Mouse (Mus musculus) forebrain, embryonic 13.5 days (tissue): ENCODE measurements at regions not wholly inside any gene's neighbourhood (a gene's known extent, or its start where the extent isn't known, plus 50 kb on each side); places are given as distances from the start of the nearest gene placed in this dataset.
A peak's percentile ranks its signal among the peaks of the same experiment; 100 is the strongest.
"Not testable (repeated sequence)": the region's sequence is repeated elsewhere in the genome, so short reads cannot be mapped to it uniquely, and the experiment has no call there.

Source experiments
- ATAC-seq: fragments of 200-750 bp; cut with Nextera tagmentation; 2 replicates; pipeline ENCODE4 v1.8.0; 2017
- H3K27ac ChIP-seq: fragments of 300-500 bp; sonication (generic); 2 replicates; pipeline ENCODE4 v1.5.1; 2015; ENCODE audit warnings: inconsistent platforms, mild to moderate bottlenecking, moderate library complexity
- H3K27me3 ChIP-seq: fragments of 300-500 bp; sonication (generic); 2 replicates; pipeline ENCODE4 v1.6.1; 2015; ENCODE audit warnings: mild to moderate bottlenecking, inconsistent platforms
- H3K36me3 ChIP-seq: fragments of 300-500 bp; sonication (generic); 2 replicates; pipeline ENCODE4 v1.6.1; 2015; ENCODE audit warnings: mild to moderate bottlenecking, inconsistent platforms; ENCODE audit not compliant: poor library complexity, severe bottlenecking
- H3K4me1 ChIP-seq: fragments of 300-500 bp; sonication (generic); 2 replicates; pipeline ENCODE4 v1.6.1; 2015; ENCODE audit warnings: inconsistent platforms
- H3K4me2 ChIP-seq: fragments of 300-500 bp; sonication (generic); 2 replicates; pipeline ENCODE4 v1.6.1; 2015; ENCODE audit warnings: inconsistent platforms, mild to moderate bottlenecking, moderate library complexity
- H3K4me3 ChIP-seq: fragments of 300-500 bp; sonication (generic); 2 replicates; pipeline ENCODE4 v1.5.1; 2015; ENCODE audit warnings: mild to moderate bottlenecking, inconsistent platforms
- H3K9ac ChIP-seq: fragments of 300-500 bp; sonication (generic); 2 replicates; pipeline ENCODE4 v1.6.1; 2015; ENCODE audit warnings: mild to moderate bottlenecking, inconsistent platforms
- H3K9me3 ChIP-seq: fragments of 300-500 bp; sonication (generic); replicated peaks from 2 replicates; pipeline ENCODE4 v1.6.1; 2016; ENCODE audit warnings: inconsistent platforms
- WGBS: fragments of 180-500 bp; shearing (Covaris S2); methylation state at CpG from one replicate; pipeline ENCODE4 v1.1.7; 2015; 5-methylcytosine and 5-hydroxymethylcytosine counted together

DNA sequence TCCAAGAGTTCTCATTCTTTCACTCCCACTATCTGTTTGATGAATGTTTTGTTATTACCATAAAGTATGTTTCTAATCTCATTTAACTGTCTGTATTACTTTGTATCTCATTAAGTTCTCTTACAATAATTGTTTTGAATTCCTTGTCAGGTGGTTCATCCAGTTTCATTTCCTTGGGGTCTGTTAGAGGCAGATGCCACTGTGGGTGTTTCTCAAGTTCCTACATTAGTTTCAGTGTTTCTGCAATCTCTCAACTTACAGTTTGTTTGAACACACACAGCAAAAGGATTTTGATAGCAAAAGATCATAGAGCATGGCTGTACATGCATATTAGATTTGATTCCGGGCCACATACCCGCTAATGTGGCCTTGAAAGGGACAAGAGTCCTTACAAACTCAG is 280.5 kb upstream of the Gk2 start:
- Histone ChIP-seq H3K27ac (no peak overlapping the region), H3K4me2 (no peak overlapping the region), H3K27me3 (no peaks in the 10 kb centered on the region), H3K9me3 (no peaks in the 10 kb centered on the region), H3K4me3 (no peak overlapping the region), H3K4me1 (no peaks in the 10 kb centered on the region), H3K36me3 (no peaks in the 10 kb centered on the region), H3K9ac (no peak overlapping the region)
- ATAC-seq: no peak
- WGBS: 100% methylated on average over 2 of the region's 2 CpGs

DNA sequence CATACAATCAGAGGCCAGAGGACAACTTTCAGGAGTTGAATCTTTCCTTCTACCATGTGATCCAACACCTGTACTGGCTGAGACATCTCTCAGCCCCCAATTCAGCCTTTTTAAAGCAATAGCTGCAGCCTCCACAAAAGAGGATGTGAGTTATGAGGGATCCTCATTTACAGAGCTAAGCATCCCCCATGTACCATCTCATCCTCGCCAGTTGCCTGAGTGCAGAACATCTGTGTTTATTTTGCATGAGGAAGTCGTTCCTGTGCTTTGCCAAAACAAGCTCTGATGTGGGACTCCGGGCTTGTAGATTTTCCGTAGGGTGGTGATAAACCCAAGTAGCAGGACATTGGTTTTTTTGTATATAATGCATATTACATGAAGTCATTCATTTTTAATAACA is 274.1 kb upstream of the Gk2 start:
- 73% methylated on average over 4 of the region's 4 CpGs for whole genome bisulfite sequencing

GRCm38 (mm10) chr5:97719364-97719763 is 262.5 kb upstream of the Gk2 start:
- not testable (repeated sequence) for H3K4me2 ChIP-seq, H3K36me3 ChIP-seq, H3K9ac ChIP-seq, H3K27me3 ChIP-seq, ATAC-seq, H3K27ac ChIP-seq, H3K9me3 ChIP-seq, H3K4me3 ChIP-seq, H3K4me1 ChIP-seq
- WGBS: 36% methylated on average over 4 of the region's 4 CpGs

More for the DNA sequence above, 274.1 kb upstream of the Gk2 start:
- Histone ChIP-seq H3K4me2 (no peak overlapping the region), H3K9me3 (no peaks in the 10 kb centered on the region), H3K27ac (no peak overlapping the region), H3K4me1 (no peaks in the 10 kb centered on the region), H3K27me3 (no peaks in the 10 kb centered on the region), H3K36me3 (no peaks in the 10 kb centered on the region), H3K4me3 (no peak overlapping the region), H3K9ac (no peak overlapping the region)
- no peak for ATAC-seq

GRCm38 (mm10) chr5:97705270-97705669 is 248.4 kb upstream of the Gk2 start:
- WGBS: 91% methylated on average over 3 of the region's 3 CpGs
- no peaks in the 10 kb centered on the region for H3K36me3 ChIP-seq
- H3K4me1 ChIP-seq: peaks cover 4% of the 10 kb centered on the region; the same call in 1 of the 2 replicates
- H3K4me3 ChIP-seq: no peak overlapping the region
- H3K4me2 ChIP-seq: no peak overlapping the region
- no peak for ATAC-seq
- no peaks in the 10 kb centered on the region for H3K27me3 ChIP-seq
- H3K9me3 ChIP-seq: 0 out of 2 replicates have a peak, but pooled peaks cover 3% of the 10 kb centered on the region
- H3K27ac ChIP-seq: no peak overlapping the region
- H3K9ac ChIP-seq: no peak overlapping the region

GRCm38 (mm10) chr5:97700507-97700906 is 243.7 kb upstream of the Gk2 start:
- WGBS: 80% methylated on average over 3 of the region's 3 CpGs
- H3K9me3 ChIP-seq: no peaks in the 10 kb centered on the region
- no peak overlapping the region for H3K9ac ChIP-seq
- H3K27ac ChIP-seq: no peak overlapping the region
- H3K4me2 ChIP-seq: no peak overlapping the region
- no peak overlapping the region for H3K4me3 ChIP-seq
- H3K4me1 ChIP-seq: peaks cover 14% of the 10 kb centered on the region
- no peaks in the 10 kb centered on the region for H3K27me3 ChIP-seq
- ATAC-seq: no peak
- no peaks in the 10 kb centered on the region for H3K36me3 ChIP-seq

DNA sequence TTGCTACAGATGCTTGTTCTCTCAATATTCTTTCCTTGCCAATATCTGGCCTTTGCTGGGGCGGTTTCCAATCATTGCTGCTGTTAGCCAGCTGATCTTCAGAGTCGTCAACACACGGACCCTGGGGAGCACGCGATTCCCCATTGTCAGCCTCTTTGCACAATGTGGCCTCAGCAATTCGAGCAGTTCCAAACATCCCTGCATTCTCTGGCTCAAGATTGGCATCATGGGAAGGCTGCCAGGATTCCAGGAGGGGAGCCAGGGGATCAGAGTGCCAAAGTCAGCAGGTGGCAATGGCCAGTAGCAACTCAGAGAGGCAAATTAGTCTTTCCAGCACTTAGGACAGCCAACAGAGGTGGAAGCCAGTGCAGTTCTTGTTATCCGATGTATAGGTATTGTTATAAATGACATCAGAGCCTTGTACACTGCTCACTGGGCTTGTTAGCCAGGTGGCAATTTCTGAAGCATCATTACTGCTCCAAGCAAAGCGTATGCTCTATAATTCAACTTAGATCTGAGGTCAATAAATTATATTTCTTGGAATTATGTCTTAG is 240.8 kb upstream of the Gk2 start:
- Histone ChIP-seq H3K27me3 (no peaks in the 10 kb centered on the region), H3K9me3 (no peaks in the 10 kb centered on the region), H3K9ac (no peak overlapping the region), H3K27ac (0 out of 2 replicates have a peak overlapping the region, but pooled peaks have one; percentile 4), H3K4me1 (peaks cover 14% of the 10 kb centered on the region), H3K4me2 (no peak overlapping the region; the same call in 1 of the 2 replicates), H3K36me3 (no peaks in the 10 kb centered on the region), H3K4me3 (no peak overlapping the region)
- 31% methylated on average over 8 of the region's 8 CpGs for WGBS
- peak; percentile 68 for ATAC-seq

GRCm38 (mm10) chr5:97693333-97693940 is 236.6 kb upstream of the Gk2 start:
- 91% methylated on average over 10 of the region's 10 CpGs for WGBS

GRCm38 (mm10) chr5:97685443-97685842 is 228.6 kb upstream of the Gk2 start:
- no peaks in the 10 kb centered on the region for H3K36me3 ChIP-seq
- H3K27ac ChIP-seq: no peak overlapping the region
- H3K4me1 ChIP-seq: no peaks in the 10 kb centered on the region
- ATAC-seq: no peak
- no peaks in the 10 kb centered on the region for H3K27me3 ChIP-seq
- H3K4me2 ChIP-seq: no peak overlapping the region
- no peaks in the 10 kb centered on the region for H3K9me3 ChIP-seq
- no peak overlapping the region for H3K9ac ChIP-seq
- no peak overlapping the region for H3K4me3 ChIP-seq

More at GRCm38 (mm10) chr5:97693333-97693940, 236.6 kb upstream of the Gk2 start:
- no peak overlapping the region for H3K9ac ChIP-seq
- no peaks in the 10 kb centered on the region for H3K27me3 ChIP-seq
- no peak overlapping the region for H3K27ac ChIP-seq
- no peak for ATAC-seq
- no peaks in the 10 kb centered on the region for H3K36me3 ChIP-seq
- H3K4me2 ChIP-seq: no peak overlapping the region
- no peak overlapping the region for H3K4me3 ChIP-seq
- no peaks in the 10 kb centered on the region for H3K9me3 ChIP-seq
- peaks cover 14% of the 10 kb centered on the region for H3K4me1 ChIP-seq

DNA sequence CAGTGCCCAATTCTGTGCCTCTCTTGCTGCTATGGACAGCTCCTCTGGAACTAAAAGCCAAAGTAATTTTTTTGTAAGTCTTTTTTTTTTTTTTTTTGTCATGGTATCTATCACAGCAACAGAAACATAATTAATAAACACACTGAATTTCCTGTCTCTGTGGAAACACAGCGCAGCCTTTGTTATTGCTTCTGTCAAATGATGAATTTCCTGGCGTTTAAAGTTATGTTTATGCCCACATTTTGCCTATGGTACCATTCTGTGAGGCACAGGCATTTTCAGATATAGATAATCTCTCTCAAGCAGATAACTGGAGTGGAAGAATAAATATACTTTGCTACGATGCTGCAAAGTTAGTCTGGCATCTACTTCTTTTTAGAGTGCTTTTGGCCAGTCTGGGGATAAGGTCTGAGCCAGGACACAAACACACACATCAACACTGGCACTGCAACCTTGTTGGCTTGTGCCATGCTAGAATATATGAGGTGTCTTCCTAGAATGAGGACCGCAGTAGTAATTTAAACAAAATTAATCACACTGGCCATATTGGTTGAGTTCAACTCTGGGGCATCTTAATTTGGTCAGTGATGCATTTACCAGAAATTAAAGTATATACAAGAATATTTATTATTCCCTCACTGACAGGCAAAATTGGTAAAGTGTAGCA is 227.9 kb upstream of the Gk2 start:
- Histone ChIP-seq H3K9me3 (no peaks in the 10 kb centered on the region), H3K9ac (no peak overlapping the region), H3K4me1 (no peaks in the 10 kb centered on the region), H3K27ac (no peak overlapping the region), H3K4me2 (no peak overlapping the region), H3K4me3 (no peak overlapping the region), H3K36me3 (no peaks in the 10 kb centered on the region), H3K27me3 (no peaks in the 10 kb centered on the region)
- ATAC-seq: no peak
- 91% methylated on average over 4 of the region's 4 CpGs for WGBS

DNA sequence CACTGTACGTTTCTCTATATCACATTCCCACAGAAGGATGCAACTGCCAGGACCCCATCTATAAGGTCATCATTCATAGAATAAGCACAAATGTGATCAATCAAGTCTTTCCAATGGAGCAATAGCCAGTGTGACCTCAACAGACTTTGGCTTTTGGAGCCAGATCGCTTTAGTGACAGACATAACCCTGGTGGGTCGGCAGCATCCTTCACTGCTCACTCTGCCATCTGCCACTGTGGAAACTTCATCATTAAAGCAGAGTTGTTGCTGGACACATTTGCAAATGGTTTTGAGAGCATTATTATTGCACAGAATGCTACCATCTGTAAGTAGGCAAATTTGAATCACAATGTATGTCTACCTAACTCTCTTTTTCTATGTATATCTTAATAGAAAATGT is 212.9 kb upstream of the Gk2 start:
- ATAC-seq: 0 out of 2 replicates have a peak, but pooled peaks have one; percentile 33
- H3K4me3 ChIP-seq: no peak overlapping the region
- H3K9ac ChIP-seq: no peak overlapping the region
- WGBS: 56% methylated on average over 3 of the region's 3 CpGs
- no peaks in the 10 kb centered on the region for H3K27me3 ChIP-seq
- peaks cover 4% of the 10 kb centered on the region for H3K4me1 ChIP-seq
- no peak overlapping the region for H3K27ac ChIP-seq
- no peaks in the 10 kb centered on the region for H3K9me3 ChIP-seq
- no peaks in the 10 kb centered on the region for H3K36me3 ChIP-seq
- no peak overlapping the region for H3K4me2 ChIP-seq

GRCm38 (mm10) chr5:97656167-97656924 is 199.5 kb upstream of the Gk2 start:
- no peak overlapping the region for H3K4me2 ChIP-seq
- no peaks in the 10 kb centered on the region for H3K36me3 ChIP-seq
- no peak overlapping the region for H3K9ac ChIP-seq
- H3K4me3 ChIP-seq: no peak overlapping the region
- ATAC-seq: no peak
- H3K4me1 ChIP-seq: peaks cover 22% of the 10 kb centered on the region
- no peaks in the 10 kb centered on the region for H3K27me3 ChIP-seq
- H3K9me3 ChIP-seq: no peaks in the 10 kb centered on the region
- no peak overlapping the region for H3K27ac ChIP-seq
- WGBS: 84% methylated on average over 12 of the region's 12 CpGs

DNA sequence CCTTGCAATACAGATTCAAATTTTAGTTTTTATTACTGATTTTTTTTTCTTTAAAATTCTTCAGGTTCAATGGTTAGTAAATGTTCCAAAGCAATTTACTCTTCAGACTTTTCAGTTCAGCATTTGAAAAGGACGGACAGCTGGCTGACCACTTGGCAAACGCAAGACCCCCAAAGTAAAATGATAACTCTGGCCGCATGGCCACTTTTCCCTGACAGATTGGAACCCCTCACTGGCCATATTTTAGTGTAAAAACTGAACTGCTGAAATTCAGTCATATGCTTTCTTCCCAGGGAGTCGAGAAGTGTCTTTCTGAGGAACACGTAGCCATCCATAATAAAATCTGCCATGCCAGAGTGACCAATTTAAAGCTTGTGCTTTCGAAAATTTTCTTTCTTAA is 198.4 kb upstream of the Gk2 start:
- no peak overlapping the region for H3K4me2 ChIP-seq
- H3K9me3 ChIP-seq: no peaks in the 10 kb centered on the region
- H3K4me1 ChIP-seq: peaks cover 22% of the 10 kb centered on the region
- H3K4me3 ChIP-seq: no peak overlapping the region
- H3K27ac ChIP-seq: 0 out of 2 replicates have a peak overlapping the region, but pooled peaks have one; percentile 70
- H3K36me3 ChIP-seq: no peaks in the 10 kb centered on the region
- 80% methylated on average over 6 of the region's 6 CpGs for WGBS
- H3K9ac ChIP-seq: no peak overlapping the region
- H3K27me3 ChIP-seq: no peaks in the 10 kb centered on the region
- no peak for ATAC-seq
